Mouse (Mus musculus) stomach, postnatal 0 days (tissue): ENCODE results near the gene Dock8.

ENCODE experiments used
- CTCF ChIP-seq: IDR thresholded peaks from 2 replicates; pipeline ENCODE4 v1.5.1; 2016; ENCODE audit warnings: antibody characterized with exemption, low read depth, mild to moderate bottlenecking, moderate library complexity
- EP300 ChIP-seq: optimal IDR thresholded peaks from 2 replicates; pipeline ENCODE3; 2016; ENCODE audit warnings: antibody characterized with exemption

DNA sequence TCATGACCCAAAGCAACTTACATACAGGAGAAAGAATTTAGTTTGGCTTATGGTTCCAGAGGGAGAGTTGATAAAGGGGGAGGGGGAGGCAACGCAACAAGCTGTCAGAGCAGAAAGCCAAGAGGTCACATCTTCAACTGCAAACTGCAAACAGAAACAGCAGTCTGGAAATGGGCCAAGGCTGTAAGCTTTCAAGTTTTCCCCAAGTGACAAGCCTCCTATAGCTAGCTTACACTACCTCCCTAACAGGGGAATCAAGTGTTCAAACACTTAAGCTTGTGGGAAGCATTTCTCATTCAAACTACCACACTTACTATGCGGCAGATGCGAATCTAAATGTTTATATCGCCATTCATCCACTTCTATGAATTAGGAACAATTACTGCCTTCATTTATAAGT, 4.5 kb downstream of the Dock8 start:
- TF ChIP-seq CTCF (no peak), EP300 (no peak)
